Mouse (Mus musculus): Measurements from ENCODE around the gene Gm14137.

GRCm38 (mm10) chr2:119156081-119156680 lies 18.1 kb upstream of the Gm14137 start:
- TF ChIP-seq CTCF (IDR thresholded peaks at IDR 0.05; ENCODE audit: extremely low read depth, insufficient read depth, insufficient read length, insufficient replicate concordance), result no peak
- no peak for TF ChIP-seq POLR2A (IDR thresholded peaks at IDR 0.05; ENCODE audit: low read depth, low read length)

All from spleen, adult 2 months (tissue).